Mouse (Mus musculus): ENCODE results near the gene Cplx2. TPM values are rescaled to one million over a fixed set of nuclear protein-coding genes. Genes with fewer than 3 reads are reported as not detected.

Cplx2 gene
- polyA plus RNA-seq, 2 experiments, result 5.5 to 10.9 TPM

DNA sequence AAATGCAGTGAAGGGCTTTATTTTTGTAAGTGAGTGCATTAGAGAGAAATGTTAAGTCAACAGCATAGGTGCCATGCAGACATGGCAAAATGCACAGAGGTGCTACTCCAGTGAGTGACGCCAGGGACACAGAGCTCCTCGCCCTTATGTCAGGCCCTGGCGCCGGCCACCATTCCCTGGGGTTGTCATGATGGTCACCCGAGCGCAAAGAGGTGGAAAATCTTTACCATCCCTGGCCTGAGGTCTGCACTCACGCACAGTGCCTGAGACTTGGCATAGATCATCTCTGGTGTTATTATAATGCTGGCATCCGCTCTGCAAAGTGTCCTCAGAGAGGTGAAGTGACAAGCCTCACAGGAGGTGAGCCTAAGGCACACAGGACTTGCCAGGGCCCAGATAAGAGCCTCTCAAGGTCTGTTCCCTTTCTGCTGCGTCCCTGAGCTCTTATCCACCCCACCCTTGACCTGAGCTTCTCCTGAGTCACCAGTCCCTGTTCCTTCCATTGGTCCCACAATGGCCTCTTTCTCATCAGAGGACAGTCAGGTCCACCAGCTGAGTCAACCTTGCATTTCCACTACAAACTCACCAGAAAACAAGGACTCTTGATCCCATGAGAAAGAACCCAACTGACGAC lies 21.9 kb upstream of the Cplx2 start:
- Histone ChIP-seq H3K9me3 (ENCODE audit: control insufficient read depth, low read length) (no peaks in the 10 kb centered on the region), H3K4me2 (replicated peaks; ENCODE audit: low read depth, low read length, severe bottlenecking) (no peak overlapping the region), H3K36me3 (ENCODE audit: control insufficient read depth, insufficient read depth, low read length) (no peaks in the 10 kb centered on the region), H3K27ac (replicated peaks; ENCODE audit: low read depth, low read length) (no peak overlapping the region), H3K27me3 (ENCODE audit: control insufficient read depth, insufficient read depth, low read length) (no peaks in the 10 kb centered on the region), H3K4me1 (ENCODE audit: control insufficient read depth, insufficient read depth, low read length) (no peaks in the 10 kb centered on the region), H3K9ac (ENCODE audit: low read depth, low read length, severe bottlenecking) (no peak overlapping the region), H3K4me3 (replicated peaks; ENCODE audit: low read length) (no peak overlapping the region)
- WGBS, result 81% methylated on average over 10 of the region's 10 CpGs
- no peak for DNase-seq (ENCODE audit: low spot score)
- no peak for TF ChIP-seq POLR2A (IDR thresholded peaks at IDR 0.05; ENCODE audit: borderline replicate concordance, extremely low read depth, insufficient read depth, insufficient read length)
- ATAC-seq (ENCODE audit: low FRiP score, low read depth), result no peak

- no peak overlapping the region for H3K9ac ChIP-seq (ENCODE audit: low read depth, low read length, severe bottlenecking)
- no peak overlapping the region for H3K27ac ChIP-seq (replicated peaks; ENCODE audit: low read depth, low read length)
- no peaks in the 10 kb centered on the region for H3K4me1 ChIP-seq (ENCODE audit: control insufficient read depth, insufficient read depth, low read length)
- TF ChIP-seq POLR2A (IDR thresholded peaks at IDR 0.05; ENCODE audit: borderline replicate concordance, extremely low read depth, insufficient read depth, insufficient read length), result no peak
- H3K36me3 ChIP-seq (ENCODE audit: control insufficient read depth, insufficient read depth, low read length), result no peaks in the 10 kb centered on the region
- no peak for ATAC-seq (ENCODE audit: low FRiP score, low read depth)
- no peaks in the 10 kb centered on the region for H3K9me3 ChIP-seq (ENCODE audit: control insufficient read depth, low read length)
- 71% methylated on average over 4 of the region's 4 CpGs for WGBS
- H3K4me3 ChIP-seq (replicated peaks; ENCODE audit: low read length), result no peak overlapping the region
- H3K27me3 ChIP-seq (ENCODE audit: control insufficient read depth, insufficient read depth, low read length), result no peaks in the 10 kb centered on the region
- DNase-seq (ENCODE audit: low spot score), result no peak
- H3K4me2 ChIP-seq (replicated peaks; ENCODE audit: low read depth, low read length, severe bottlenecking), result no peak overlapping the region
Measured at GRCm38 (mm10) chr13:54357420-54357819, 13.7 kb upstream of the Cplx2 start.

DNA sequence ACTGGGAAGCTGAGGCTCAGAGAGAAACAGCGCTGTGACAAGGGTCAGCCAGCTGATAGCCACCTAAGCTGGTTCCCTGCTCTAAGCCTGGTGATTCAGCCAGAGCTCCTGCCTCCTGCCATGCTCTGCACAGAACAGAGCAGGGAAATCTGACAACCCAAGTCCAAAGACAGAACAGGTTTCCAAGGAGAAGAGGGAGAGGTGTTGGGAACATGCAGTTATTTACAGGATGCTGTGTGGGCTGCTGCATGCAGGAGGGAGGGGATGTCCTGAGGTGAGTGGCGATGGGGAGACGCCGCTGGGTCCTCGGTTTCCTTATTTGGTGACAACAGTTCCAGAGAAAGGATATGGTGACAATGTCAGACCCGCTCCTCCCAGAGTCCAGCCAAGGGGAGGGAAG lies 12.0 kb upstream of the Cplx2 start:
- ATAC-seq (ENCODE audit: low FRiP score, low read depth), result no peak
- no peaks in the 10 kb centered on the region for H3K9me3 ChIP-seq (ENCODE audit: control insufficient read depth, low read length)
- 87% methylated on average over 6 of the region's 6 CpGs for WGBS

DNA sequence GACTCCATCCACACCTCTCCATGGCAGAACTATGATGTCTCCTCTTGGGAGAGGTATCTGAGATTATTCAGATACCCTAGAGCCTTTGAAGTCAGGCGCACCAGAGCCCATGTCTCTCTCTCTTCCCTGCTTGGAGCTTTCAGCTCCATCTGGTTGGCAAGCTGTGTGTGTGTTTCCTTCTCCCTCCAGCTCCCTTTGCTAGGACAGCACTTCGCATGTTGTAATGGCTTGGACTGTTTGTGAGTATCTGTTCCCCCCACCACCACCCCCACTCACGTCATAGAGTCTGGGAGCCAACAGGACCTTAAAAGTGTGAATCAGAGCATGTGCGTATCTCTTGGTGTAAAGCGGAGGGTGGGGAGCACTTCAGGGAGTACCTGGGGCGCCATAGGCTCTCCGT lies 6.5 kb upstream of the Cplx2 start:
- ATAC-seq (ENCODE audit: low FRiP score, low read depth) (no peak), DNase-seq (ENCODE audit: low spot score) (no peak)

More for the DNA sequence above, 12.0 kb upstream of the Cplx2 start:
- H3K27ac ChIP-seq (replicated peaks; ENCODE audit: low read depth, low read length), result no peak overlapping the region
- no peaks in the 10 kb centered on the region for H3K27me3 ChIP-seq (ENCODE audit: control insufficient read depth, insufficient read depth, low read length)
- H3K4me2 ChIP-seq (replicated peaks; ENCODE audit: low read depth, low read length, severe bottlenecking), result no peak overlapping the region
- no peaks in the 10 kb centered on the region for H3K36me3 ChIP-seq (ENCODE audit: control insufficient read depth, insufficient read depth, low read length)
- no peaks in the 10 kb centered on the region for H3K4me1 ChIP-seq (ENCODE audit: control insufficient read depth, insufficient read depth, low read length)
- H3K4me3 ChIP-seq (replicated peaks; ENCODE audit: low read length), result no peak overlapping the region
- DNase-seq (ENCODE audit: low spot score), result no peak
- no peak overlapping the region for H3K9ac ChIP-seq (ENCODE audit: low read depth, low read length, severe bottlenecking)
- no peak for TF ChIP-seq POLR2A (IDR thresholded peaks at IDR 0.05; ENCODE audit: borderline replicate concordance, extremely low read depth, insufficient read depth, insufficient read length)

DNA sequence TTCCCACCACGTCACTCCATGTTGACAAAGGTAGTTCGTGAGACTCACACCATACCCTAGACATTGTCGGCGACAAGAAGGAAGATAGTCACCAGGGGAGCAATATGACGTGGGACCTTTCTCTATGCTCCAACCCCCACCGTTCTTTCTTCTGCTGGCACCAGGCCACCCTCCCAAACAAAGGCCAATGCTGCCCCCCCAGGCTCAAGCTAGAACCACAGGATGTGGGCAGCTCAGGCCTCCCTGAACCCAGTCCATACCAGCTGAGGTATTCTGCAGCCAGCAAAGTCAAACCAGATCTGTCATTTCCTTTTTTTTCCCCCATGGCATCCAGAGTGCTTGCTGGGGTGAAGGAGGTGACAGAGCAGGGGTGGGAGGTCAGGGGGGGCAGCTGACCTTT lies 3.4 kb upstream of the Cplx2 start:
- Histone ChIP-seq H3K4me2 (replicated peaks; ENCODE audit: low read depth, low read length, severe bottlenecking) (no peak overlapping the region), H3K9ac (ENCODE audit: low read depth, low read length, severe bottlenecking) (no peak overlapping the region), H3K9me3 (ENCODE audit: control insufficient read depth, low read length) (no peaks in the 10 kb centered on the region), H3K36me3 (ENCODE audit: control insufficient read depth, insufficient read depth, low read length) (no peaks in the 10 kb centered on the region), H3K4me3 (replicated peaks; ENCODE audit: low read length) (no peak overlapping the region), H3K4me1 (ENCODE audit: control insufficient read depth, insufficient read depth, low read length) (peaks cover 15% of the 10 kb centered on the region), H3K27me3 (ENCODE audit: control insufficient read depth, insufficient read depth, low read length) (peaks cover 12% of the 10 kb centered on the region), H3K27ac (replicated peaks; ENCODE audit: low read depth, low read length) (no peak overlapping the region)
- no peak for TF ChIP-seq POLR2A (IDR thresholded peaks at IDR 0.05; ENCODE audit: borderline replicate concordance, extremely low read depth, insufficient read depth, insufficient read length)
- ATAC-seq (ENCODE audit: low FRiP score, low read depth) (no peak), DNase-seq (ENCODE audit: low spot score) (no peak)
- WGBS, result 80% methylated on average over 6 of the region's 6 CpGs

More for the DNA sequence above, 6.5 kb upstream of the Cplx2 start:
- Histone ChIP-seq H3K27ac (replicated peaks; ENCODE audit: low read depth, low read length) (no peak overlapping the region), H3K4me1 (ENCODE audit: control insufficient read depth, insufficient read depth, low read length) (no peaks in the 10 kb centered on the region), H3K4me3 (replicated peaks; ENCODE audit: low read length) (no peak overlapping the region), H3K27me3 (ENCODE audit: control insufficient read depth, insufficient read depth, low read length) (peaks cover 1% of the 10 kb centered on the region; the same call in 1 of the 2 replicates), H3K9me3 (ENCODE audit: control insufficient read depth, low read length) (no peaks in the 10 kb centered on the region), H3K4me2 (replicated peaks; ENCODE audit: low read depth, low read length, severe bottlenecking) (no peak overlapping the region), H3K36me3 (ENCODE audit: control insufficient read depth, insufficient read depth, low read length) (no peaks in the 10 kb centered on the region), H3K9ac (ENCODE audit: low read depth, low read length, severe bottlenecking) (no peak overlapping the region)
- 75% methylated on average over 7 of the region's 7 CpGs for WGBS
- no peak for TF ChIP-seq POLR2A (IDR thresholded peaks at IDR 0.05; ENCODE audit: borderline replicate concordance, extremely low read depth, insufficient read depth, insufficient read length)

All from limb, embryonic 14.5 days (tissue).